ENCODE assay signal across 14 mouse cellular contexts in the genomic region with DNA sequence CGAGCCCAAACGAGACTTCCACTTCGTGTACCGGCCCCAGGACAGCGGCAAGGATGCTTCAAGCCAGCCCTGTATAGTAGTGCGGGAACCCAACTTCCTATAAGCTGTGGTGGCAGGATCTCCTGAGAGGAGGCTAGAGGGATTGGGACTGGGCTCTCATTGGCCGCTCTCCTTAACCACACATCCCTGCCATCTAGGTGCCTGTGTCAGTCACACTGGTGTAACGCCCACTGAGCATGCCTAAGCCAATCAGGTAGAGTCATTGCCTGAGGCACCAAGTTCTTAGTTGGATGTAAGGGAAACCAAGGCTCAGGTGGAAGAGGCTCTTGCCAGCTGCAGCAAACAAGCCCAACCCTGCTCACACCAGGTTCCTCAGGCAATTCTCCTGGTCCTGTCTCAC. TPM values are rescaled to one million over a fixed set of nuclear protein-coding genes. Genes with fewer than 3 reads are reported as not detected.
DNase-seq lines count a peak whose midpoint lies in the region; ATAC-seq and TF ChIP-seq lines count a peak whose summit lies in the region.
"Had no signal": no experiment of that assay in that cellular context is flagged by ENCODE, and none has a peak within 500 bp of the region (broad histone marks: within the 10 kb centered on the region; RNA-seq: fewer than 3 reads in every experiment).

No protein-coding gene starts in this region.

- intact Hi-C loops in left cerebral cortex, postnatal 14 days (cut with DNase I): no loop called here

- H3K4me1 ChIP-seq in E14TG2a.4 (replicated peaks; ENCODE audit: low read depth, low read length): peaks cover 13% of the 10 kb centered on the region
- no peaks in the 10 kb centered on the region for H3K4me1 ChIP-seq in embryonic facial prominence, embryonic 14.5 days (ENCODE audit: control insufficient read depth, insufficient read depth, low read length)
- H3K4me1 ChIP-seq: embryonic facial prominence, embryonic 13.5 days; heart, embryonic 10.5 days; intestine, embryonic 15.5 days had no signal

- H3K27ac ChIP-seq in embryonic facial prominence, embryonic 14.5 days (replicated peaks; ENCODE audit: low read depth, low read length): no peak overlapping the region
- H3K27ac ChIP-seq: embryonic facial prominence, embryonic 13.5 days; heart, embryonic 10.5 days; intestine, embryonic 15.5 days had no signal

- 43% methylated on average over 8 of the region's 8 CpGs for WGBS in embryonic facial prominence, embryonic 14.5 days

- no peak for TF ChIP-seq CTCF in E14TG2a.4 (conservative IDR thresholded peaks at IDR 0.05; ENCODE audit: low read length)

- H3K9ac ChIP-seq in embryonic facial prominence, embryonic 14.5 days (ENCODE audit: low read depth, low read length): no peak overlapping the region
- H3K9ac ChIP-seq: embryonic facial prominence, embryonic 13.5 days; intestine, embryonic 15.5 days had no signal

- H3K36me3 ChIP-seq in E14TG2a.4 (ENCODE audit: insufficient read depth, low read length): peaks cover 19% of the 10 kb centered on the region
- H3K36me3 ChIP-seq in embryonic facial prominence, embryonic 14.5 days (ENCODE audit: control insufficient read depth, insufficient read depth, low read length): peaks cover 11% of the 10 kb centered on the region; the same call in 1 of the 2 replicates
- H3K36me3 ChIP-seq: intestine, embryonic 15.5 days had no signal

- DNase-seq in embryo, embryonic 10 days (ENCODE audit: low spot score): peak; percentile 24
- DNase-seq in embryo, embryonic 10.5 days (ENCODE audit: low spot score): no peak
- peak; percentile 25 to 30 for DNase-seq in left cerebral cortex, postnatal 14 days (ENCODE audit: low spot score in 2 of 2)
- no peak for DNase-seq in left cerebral cortex, adult 18-20 months (ENCODE audit: low spot score in 2 of 2)
- peak; percentile 33 for DNase-seq in embryonic facial prominence, embryonic 14.5 days (ENCODE audit: low spot score)
- no peak for DNase-seq in gastrocnemius, postnatal 10 days
- DNase-seq in left cerebral cortex, adult 11 months (ENCODE audit: low spot score): no peak
- DNase-seq: adrenal gland, postnatal 10 days; cerebellum, adult 11-12 months; lung, postnatal 36 days had no signal

- ATAC-seq in embryonic facial prominence, embryonic 14.5 days (ENCODE audit: low read depth): no peak
- ATAC-seq: intestine, embryonic 15.5 days had no signal

- H3K27me3 ChIP-seq in E14TG2a.4 (ENCODE audit: insufficient read depth, low read length): peaks cover 25% of the 10 kb centered on the region
- no peaks in the 10 kb centered on the region for H3K27me3 ChIP-seq in embryonic facial prominence, embryonic 14.5 days (replicated peaks; ENCODE audit: control insufficient read depth, insufficient read depth, low read length)
- H3K27me3 ChIP-seq: embryonic facial prominence, embryonic 13.5 days; intestine, embryonic 15.5 days had no signal

- H3K4me2 ChIP-seq in embryonic facial prominence, embryonic 14.5 days (ENCODE audit: low read depth, low read length): no peak overlapping the region
- H3K4me2 ChIP-seq: embryonic facial prominence, embryonic 13.5 days; intestine, embryonic 15.5 days had no signal

- peak overlapping the region; percentile 71 for H3K4me3 ChIP-seq in E14TG2a.4 (replicated peaks; ENCODE audit: low read length)
- H3K4me3 ChIP-seq in embryonic facial prominence, embryonic 14.5 days (ENCODE audit: low read depth, low read length): no peak overlapping the region
- H3K4me3 ChIP-seq: embryonic facial prominence, embryonic 13.5 days; heart, embryonic 10.5 days; intestine, embryonic 15.5 days had no signal

- H3K9me3 ChIP-seq in E14TG2a.4 (ENCODE audit: low read length): peaks cover under 1% of the 10 kb centered on the region; the same call in 1 of the 2 replicates
- H3K9me3 ChIP-seq in embryonic facial prominence, embryonic 14.5 days (ENCODE audit: control insufficient read depth, low read length): no peaks in the 10 kb centered on the region
- H3K9me3 ChIP-seq: embryonic facial prominence, embryonic 13.5 days; heart, embryonic 10.5 days; intestine, embryonic 15.5 days had no signal

RNA-seq across cellular contexts. Expression of gene Lgmn, which starts 49.6 kb away (rescaled TPM):
- total RNA-seq in left cerebral cortex, postnatal 14 days (2021): 100 to 1,000 TPM; 117 to 127 TPM
- total RNA-seq in left cerebral cortex, adult 18-20 months (2021): 100 to 1,000 TPM in 1 of 2 experiments, 10 to 100 TPM in 1; 99.1 to 102 TPM
- polyA plus RNA-seq in embryonic facial prominence, embryonic 14.5 days (2014; fragmentation: Nextera tagmentation; extraction: Ambion mirVana): 113 and 115 TPM in 2 replicates
- 100 to 1,000 TPM in 1 of 2 experiments, 10 to 100 TPM in 1; 90.0 to 100 TPM for total RNA-seq in gastrocnemius, postnatal 10 days (2021)

Comparison
In these comparisons a context has a peak if more than half of its experiments do, and no peak if none do; other contexts are left out.
1. DNase-seq: peak in embryo, embryonic 10 days (single experiment), left cerebral cortex, postnatal 14 days (2 of 2) and embryonic facial prominence, embryonic 14.5 days (single experiment); none in embryo, embryonic 10.5 days (single experiment), left cerebral cortex, adult 18-20 months (0 of 2), gastrocnemius, postnatal 10 days (single experiment) and left cerebral cortex, adult 11 months (single experiment).